Mouse (Mus musculus) layer of hippocampus, adult 2 months (tissue): ENCODE results near the gene Nup133. TPM values are rescaled to one million over a fixed set of nuclear protein-coding genes. Genes with fewer than 3 reads are reported as not detected.
"Not testable (repeated sequence)": the region's sequence is repeated elsewhere in the genome, so short reads cannot be mapped to it uniquely, and the experiment has no call there.

Experiments used
- DNase-seq, 2 experiments: peaks; one replicate each; pipeline ENCODE4 v3.0.0; 2022; ENCODE audit warnings: low spot score in 2 of 2
- H3K27ac ChIP-seq: fragments of 200-600 bp; 2 replicates; pipeline ENCODE4 v1.8.1; 2022
- H3K4me3 ChIP-seq: fragments of 200-600 bp; 2 replicates; pipeline ENCODE4 v1.8.1; 2022; ENCODE audit warnings: mild to moderate bottlenecking
- CTCF ChIP-seq: fragments of 200-600 bp; conservative IDR thresholded peaks from 2 replicates; pipeline ENCODE4 v1.8.1; 2022; ENCODE audit warnings: antibody characterized with exemption, mild to moderate bottlenecking, moderate library complexity
- total RNA-seq, 2 experiments: library from RNA; stranded (reverse); gene quantifications; 2 replicates each; pipeline ENCODE4 v1.2.3; 2021

Gene Nup133
- total RNA-seq, 2 experiments from 2014 or later: 21.0 to 25.7 TPM

DNA sequence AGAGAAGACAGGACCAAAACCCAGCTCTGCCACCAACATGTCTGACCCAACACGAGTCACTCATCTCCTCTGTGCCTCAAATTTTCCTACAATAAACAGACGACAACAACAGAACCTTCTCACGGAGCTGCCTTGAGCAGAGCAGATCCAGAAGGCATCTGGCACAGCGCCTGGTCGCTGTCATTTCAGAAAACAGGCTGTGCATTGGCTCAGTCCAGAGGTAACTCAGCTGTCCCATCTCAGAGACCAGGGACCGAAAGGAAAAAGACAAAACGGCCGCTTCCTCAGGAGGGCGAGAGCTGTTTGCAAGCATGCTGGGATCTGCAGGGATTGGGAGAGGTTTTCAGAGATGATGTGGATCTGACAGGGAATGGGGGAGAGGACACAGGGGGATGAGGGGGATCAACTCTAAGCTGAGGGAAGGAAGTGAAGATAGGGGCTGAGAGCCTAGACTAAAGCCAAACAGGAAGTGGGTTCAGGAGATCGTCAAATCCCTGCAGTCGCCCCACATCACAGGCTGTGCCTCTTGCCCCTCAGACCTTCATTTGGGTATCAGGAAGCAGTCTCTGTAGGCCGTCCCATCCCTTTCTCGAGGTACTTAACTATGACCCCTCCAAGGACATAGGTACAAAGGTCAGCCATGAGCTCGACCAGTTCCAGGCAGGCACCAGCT, 29.2 kb upstream of the Nup133 start:
- DNase-seq: peak in 1 of 2 experiments; percentile 22
- no peak overlapping the region for H3K4me3 ChIP-seq
- no peak for TF ChIP-seq CTCF
- H3K27ac ChIP-seq: peak overlapping the region; percentile 53

DNA sequence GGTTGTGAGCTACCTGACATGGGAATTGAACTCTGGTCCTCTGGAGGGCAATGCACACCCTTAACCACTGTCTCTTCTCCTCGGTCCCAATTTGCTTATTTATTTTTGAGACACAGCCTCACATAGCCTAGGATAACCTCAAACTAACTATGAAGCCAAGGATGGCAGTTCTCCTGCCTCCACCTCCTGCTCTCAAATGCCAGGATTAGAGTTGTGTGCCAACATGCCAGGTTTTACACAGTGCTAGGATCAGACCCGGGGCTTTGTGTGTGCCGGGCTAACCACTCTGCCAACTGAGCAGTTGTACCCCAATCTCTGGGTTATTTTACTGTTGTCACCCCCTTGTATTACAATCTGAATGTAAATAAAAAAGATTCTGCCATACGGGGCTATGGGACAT, 28.4 kb upstream of the Nup133 start:
- TF ChIP-seq CTCF: no peak
- peak overlapping the region; percentile 53 for H3K27ac ChIP-seq
- DNase-seq: no peak
- no peak overlapping the region for H3K4me3 ChIP-seq

DNA sequence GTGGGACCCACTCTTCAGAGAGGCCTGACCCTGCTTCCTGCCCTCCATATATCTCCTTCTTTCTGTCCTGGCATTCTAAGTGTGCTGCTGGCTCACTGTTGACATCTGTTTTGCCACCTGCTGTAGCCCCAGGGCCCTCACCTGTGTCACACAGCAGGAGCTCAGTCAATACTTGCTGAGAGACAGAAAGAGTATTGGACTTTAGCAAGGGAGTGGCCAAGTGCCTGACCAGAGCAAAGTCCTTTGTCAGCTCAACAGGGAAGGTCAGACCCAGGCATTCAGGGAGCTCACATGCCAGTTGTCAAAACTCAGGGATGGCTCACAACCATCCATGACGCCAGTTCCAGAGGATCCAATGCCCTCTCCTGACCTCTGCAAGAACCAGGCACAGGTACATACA, 24.4 kb upstream of the Nup133 start:
- Histone ChIP-seq H3K27ac (no peak overlapping the region), H3K4me3 (no peak overlapping the region)
- no peak for DNase-seq
- no peak for TF ChIP-seq CTCF

DNA sequence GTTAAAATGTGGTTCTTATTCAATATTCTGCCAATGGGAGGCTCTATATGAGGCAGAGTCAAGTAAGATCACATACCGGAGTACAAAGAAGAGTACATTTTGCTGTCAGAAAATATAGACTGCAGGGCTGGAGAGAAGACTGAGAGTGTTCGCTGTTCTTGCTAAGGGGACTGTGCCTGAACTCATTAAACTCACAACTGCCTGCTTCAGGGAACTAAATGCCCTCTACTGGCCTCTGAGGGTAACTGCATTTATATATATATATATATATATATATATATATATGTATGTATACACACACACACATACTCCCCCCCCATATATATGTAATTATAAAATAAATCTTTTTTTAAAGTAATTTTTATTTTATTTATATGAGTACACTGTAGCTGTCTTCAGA, 17.8 kb upstream of the Nup133 start:
- H3K4me3 ChIP-seq: no peak overlapping the region
- peak; percentile 69 for TF ChIP-seq CTCF
- H3K27ac ChIP-seq: no peak overlapping the region
- no peak for DNase-seq

DNA sequence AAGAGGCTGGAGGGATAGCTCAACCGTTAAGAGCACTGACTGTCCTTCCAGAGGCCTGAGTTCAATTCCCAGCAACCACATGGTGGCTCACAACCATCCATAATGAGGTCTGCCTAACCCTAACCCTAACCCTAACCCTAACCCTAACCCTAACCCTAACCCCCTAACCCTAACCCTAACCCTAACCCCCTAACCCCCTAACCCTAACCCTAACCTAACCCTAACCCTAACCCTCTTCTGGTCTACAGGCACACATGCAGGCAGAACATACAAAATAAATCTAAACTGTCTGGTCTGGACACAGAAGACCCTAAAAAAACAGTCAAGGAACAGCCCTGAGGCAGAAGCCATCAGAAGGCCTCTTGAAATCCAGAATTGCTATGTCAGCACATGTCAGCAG, 12.3 kb upstream of the Nup133 start:
- Histone ChIP-seq H3K27ac (no peak overlapping the region), H3K4me3 (no peak overlapping the region)
- no peak for DNase-seq
- no peak for TF ChIP-seq CTCF

DNA sequence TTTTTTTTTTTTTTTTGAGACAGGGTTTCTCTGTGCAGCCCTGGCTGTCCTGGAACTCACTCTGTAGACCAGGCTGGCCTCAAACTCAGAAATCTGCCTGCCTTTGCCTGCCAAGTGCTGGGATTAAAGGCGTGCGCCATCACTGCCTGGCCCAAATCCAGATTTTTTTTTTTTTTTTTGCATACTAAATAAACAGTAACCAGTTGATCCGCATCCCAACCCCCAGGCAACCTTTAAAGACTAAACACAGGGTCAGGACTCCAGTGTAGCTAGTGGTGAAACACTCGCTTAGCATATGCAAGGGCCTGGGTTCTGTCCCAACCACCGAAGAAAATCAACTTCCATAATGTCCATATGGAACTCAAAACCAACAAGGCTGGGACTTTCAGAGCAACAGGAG, 11.5 kb upstream of the Nup133 start:
- H3K4me3 ChIP-seq, H3K27ac ChIP-seq, DNase-seq: not testable (repeated sequence)

DNA sequence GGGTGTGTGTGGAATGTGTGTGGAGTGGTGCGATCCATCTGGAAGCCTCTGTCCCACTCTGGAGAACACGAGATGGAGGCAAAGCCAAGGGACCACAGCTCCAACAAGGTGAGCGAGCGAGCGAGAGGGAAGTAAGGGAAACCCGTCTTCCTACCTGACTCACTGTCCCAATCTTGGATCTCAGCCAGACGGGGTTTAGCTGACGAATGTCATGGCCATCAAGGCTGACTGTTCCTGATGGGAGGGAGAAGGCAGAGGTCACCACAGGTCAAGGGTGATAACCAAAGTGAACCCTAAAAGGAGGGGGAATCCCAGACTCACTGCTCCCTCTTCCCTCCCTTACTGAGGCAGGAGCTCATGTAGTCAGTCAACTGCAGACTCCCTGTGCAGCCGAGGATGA, 11.0 kb upstream of the Nup133 start:
- Histone ChIP-seq H3K27ac (no peak overlapping the region), H3K4me3 (no peak overlapping the region)
- TF ChIP-seq CTCF: no peak
- DNase-seq: no peak

DNA sequence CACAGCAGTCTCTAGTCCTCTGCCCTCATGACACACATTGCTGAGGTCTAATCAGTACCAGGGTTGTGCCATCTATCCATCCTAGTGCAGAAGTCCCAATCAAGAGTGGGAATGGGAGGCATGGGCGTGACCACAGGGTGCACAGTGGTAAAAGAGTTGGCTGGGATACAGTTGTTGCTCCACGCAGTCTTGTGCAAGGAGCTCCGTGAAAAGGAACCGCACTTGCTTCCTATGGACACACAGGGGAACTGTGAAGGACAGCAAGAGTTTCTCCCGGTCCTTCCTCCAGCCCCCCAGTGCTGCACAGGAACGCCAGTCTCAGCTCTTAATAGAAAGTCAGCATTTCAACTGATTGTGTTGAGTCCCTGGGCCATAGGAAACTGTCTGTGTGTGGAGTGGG, 10.4 kb upstream of the Nup133 start:
- Histone ChIP-seq H3K4me3 (no peak overlapping the region), H3K27ac (no peak overlapping the region)
- no peak for DNase-seq
- TF ChIP-seq CTCF: no peak

DNA sequence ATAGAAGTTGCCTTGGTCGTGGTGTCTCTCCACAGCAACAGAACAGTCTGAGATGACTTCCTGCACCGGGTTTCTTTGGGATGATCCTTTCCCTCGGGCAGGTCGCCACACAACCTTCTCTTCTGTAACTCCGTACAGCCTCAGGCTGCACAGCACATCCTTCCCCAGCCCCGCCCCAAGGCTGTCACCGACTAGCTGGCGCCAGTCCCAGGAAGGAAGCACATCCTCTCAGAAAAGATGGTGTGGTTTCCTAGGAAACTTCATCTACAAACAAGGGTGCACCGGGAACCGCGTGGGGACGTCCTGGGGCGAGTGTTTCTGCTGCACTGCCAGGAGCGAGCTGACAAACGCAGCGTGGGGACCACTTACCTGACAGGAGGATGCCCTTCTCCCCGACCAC, 9.1 kb upstream of the Nup133 start:
- peak; percentile 26 to 51 for DNase-seq
- H3K27ac ChIP-seq: peak overlapping the region; percentile 18; the same call in 1 of the 2 replicates
- H3K4me3 ChIP-seq: no peak overlapping the region
- TF ChIP-seq CTCF: no peak

DNA sequence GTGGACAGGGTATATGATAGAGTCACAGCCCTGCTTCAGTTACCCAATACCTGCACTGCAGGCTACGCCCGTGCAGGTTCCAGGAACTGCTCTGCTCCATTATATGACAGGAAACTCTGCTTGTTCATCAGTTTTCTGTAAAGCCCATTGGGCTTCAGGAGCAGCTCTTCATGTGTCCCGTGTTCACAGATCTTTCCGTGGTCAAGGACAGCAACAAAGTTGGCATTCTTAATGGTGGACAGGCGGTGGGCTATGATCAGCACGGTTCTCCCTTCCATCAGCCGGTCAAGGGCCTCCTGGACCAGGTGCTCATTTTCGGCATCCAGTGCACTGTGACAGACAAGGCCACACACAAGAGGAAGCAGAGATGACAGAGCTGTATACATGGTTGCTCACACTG, 5.2 kb upstream of the Nup133 start:
- no peak for TF ChIP-seq CTCF
- H3K4me3 ChIP-seq: no peak overlapping the region
- H3K27ac ChIP-seq: no peak overlapping the region
- DNase-seq: no peak

DNA sequence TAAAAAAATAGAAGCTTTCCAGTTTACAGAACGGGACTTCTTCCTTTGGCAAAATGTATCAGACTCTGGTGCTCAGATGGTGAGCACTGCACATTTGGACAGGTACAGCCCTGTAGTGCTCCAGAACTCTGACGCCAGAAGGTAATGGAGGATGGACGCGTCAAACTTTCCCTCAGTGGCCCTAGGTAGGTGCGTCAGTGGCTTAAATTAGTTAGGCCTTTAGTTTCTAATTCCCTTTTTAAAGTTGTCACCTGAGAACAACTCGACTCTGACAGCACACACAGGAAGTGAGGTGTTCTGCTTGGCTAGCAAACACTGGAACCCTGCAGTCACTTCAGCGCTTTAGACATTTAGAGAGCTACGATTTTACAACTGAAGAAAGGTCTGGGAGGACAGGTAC, 4.6 kb upstream of the Nup133 start:
- TF ChIP-seq CTCF: no peak
- no peak overlapping the region for H3K27ac ChIP-seq
- DNase-seq: no peak
- H3K4me3 ChIP-seq: no peak overlapping the region

DNA sequence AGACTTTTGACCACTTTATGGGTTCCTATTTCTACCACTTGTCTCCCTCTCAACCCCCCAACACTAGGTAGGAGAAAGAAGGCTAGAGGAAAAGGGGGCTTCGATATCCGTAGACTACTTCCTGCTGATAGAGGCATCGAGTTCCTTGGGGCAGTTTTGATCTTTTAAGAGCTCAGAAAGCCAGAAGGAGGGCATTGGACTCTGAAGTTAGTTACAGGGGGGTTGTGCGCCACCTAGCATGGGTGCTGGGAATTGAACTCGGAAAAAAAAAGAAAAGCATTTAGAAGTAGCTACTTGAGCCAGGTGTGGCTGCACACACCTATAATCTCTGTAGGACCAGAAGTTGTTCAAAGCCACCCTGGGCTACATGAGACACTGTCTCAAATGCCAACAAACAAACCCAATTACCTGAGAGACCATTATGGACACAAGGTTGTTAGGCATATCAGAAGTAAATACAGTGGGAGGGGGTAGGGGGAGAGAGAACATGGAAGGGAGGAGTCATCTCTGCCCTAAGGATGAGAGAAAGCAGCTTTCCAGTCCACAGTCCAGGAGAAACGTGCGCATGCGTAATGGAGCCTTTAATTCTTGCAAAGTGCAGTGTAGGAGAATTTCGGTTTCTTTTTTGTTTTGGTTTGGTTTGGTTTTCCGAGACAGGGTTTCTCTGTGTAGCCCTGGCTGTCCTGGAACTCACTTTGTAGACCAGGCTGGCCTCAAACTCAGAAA, 1.2 kb upstream of the Nup133 start:
- Histone ChIP-seq H3K27ac (peak overlapping the region; percentile 91; the same call in 1 of the 2 replicates), H3K4me3 (peak overlapping the region; percentile 91)
- DNase-seq: peak; percentile 39 to 50
- peak; percentile 83 for TF ChIP-seq CTCF

DNA sequence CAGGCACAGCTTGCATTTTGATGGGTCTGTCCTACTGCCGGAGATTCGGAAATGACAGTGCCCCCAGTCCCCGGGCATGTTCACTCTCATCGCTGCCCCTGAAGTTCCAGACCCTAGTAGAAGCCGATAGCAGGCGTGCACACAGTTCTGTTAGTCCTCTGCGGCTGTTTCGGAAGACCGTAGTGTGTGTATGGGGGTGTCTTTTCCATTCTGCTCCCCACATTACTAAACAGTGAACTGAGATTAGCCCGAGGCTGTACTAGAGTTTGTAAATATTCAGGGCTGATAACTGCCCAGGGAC, 571 bp upstream of the Nup133 start:
- Histone ChIP-seq H3K4me3 (peak overlapping the region; percentile 91), H3K27ac (peak overlapping the region; percentile 91)
- no peak for DNase-seq
- TF ChIP-seq CTCF: no peak

DNA sequence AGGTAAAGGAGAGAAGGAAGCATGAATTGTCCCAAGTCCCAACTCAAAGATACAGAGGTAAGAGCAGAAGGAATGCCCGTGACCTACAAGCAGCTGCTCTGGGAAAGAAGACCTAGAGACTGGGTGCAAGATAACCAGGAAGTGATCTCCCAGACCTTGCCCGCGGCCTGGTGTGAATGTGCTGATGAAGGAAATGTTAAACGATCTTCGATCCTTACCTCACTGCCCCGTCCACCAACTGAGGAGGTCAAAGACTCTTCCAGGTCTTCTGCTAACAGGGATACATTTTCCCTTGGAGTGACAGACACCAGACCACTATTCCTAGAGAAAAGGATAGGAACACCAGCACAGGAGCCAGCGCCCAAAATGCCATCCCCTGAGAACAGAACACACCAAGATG, 20.0 kb downstream of the Nup133 start:
- no peak for DNase-seq
- no peak overlapping the region for H3K27ac ChIP-seq
- H3K4me3 ChIP-seq: no peak overlapping the region
- no peak for TF ChIP-seq CTCF

DNA sequence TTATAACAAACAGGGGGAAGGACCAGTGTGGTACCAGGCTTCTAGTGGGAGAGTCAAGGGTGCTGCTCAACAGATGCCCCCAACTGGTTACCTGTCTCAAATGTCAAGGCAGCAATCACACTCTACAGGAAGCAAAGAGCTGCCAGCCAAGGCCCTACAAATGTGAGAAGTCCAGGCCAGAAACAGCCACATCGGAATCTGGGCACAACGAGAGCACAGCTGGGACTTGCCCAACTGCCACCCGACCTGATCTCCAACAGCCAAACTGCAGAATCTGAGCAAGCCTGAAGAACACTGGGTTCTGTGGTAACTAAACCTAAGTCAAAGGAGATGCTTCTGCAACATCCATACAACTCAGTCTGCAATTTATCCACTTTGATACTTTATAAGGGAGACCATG, 23.4 kb downstream of the Nup133 start:
- Histone ChIP-seq H3K4me3 (no peak overlapping the region), H3K27ac (no peak overlapping the region)
- DNase-seq: no peak
- TF ChIP-seq CTCF: no peak
